Mouse (Mus musculus): ENCODE measurements at regions not wholly inside any gene's neighbourhood (a gene's known extent, or its start where the extent isn't known, plus 50 kb on each side); places are given as distances from the start of the nearest gene placed in this dataset.

- H3K4me1 ChIP-seq (ENCODE audit: control insufficient read depth, insufficient read depth, low read length), result no peaks in the 10 kb centered on the region
- H3K4me2 ChIP-seq (ENCODE audit: low read depth), result no peak overlapping the region
- H3K27ac ChIP-seq (ENCODE audit: low read depth, low read length), result no peak overlapping the region
- H3K27me3 ChIP-seq (ENCODE audit: control insufficient read depth, insufficient read depth, low read length), result no peaks in the 10 kb centered on the region
- ATAC-seq (ENCODE audit: insufficient read depth, low FRiP score, low TSS enrichment), result no peak
- no peak overlapping the region for H3K4me3 ChIP-seq (ENCODE audit: low read depth, low read length)
- H3K36me3 ChIP-seq (ENCODE audit: control insufficient read depth, insufficient read depth, low read length), result no peaks in the 10 kb centered on the region
- H3K9me3 ChIP-seq (ENCODE audit: control insufficient read depth, low read length), result no peaks in the 10 kb centered on the region
- 55% methylated on average over 7 of the region's 7 CpGs for WGBS
- no peak overlapping the region for H3K9ac ChIP-seq (ENCODE audit: low read length)
- no peak for DNase-seq (ENCODE audit: low spot score)
These were observed 92.9 kb upstream of the Adamts16 start for GRCm38 (mm10) chr13:70934309-70935037.

- H3K36me3 ChIP-seq (ENCODE audit: control insufficient read depth, insufficient read depth, low read length), result no peaks in the 10 kb centered on the region
- DNase-seq (ENCODE audit: low spot score) (no peak), ATAC-seq (ENCODE audit: insufficient read depth, low FRiP score, low TSS enrichment) (no peak)
- no peaks in the 10 kb centered on the region for H3K27me3 ChIP-seq (ENCODE audit: control insufficient read depth, insufficient read depth, low read length)
- H3K9ac ChIP-seq (ENCODE audit: low read length), result no peak overlapping the region
- WGBS, result 86% methylated on average over 1 of the region's 1 CpGs
- no peak overlapping the region for H3K4me2 ChIP-seq (ENCODE audit: low read depth)
- H3K4me1 ChIP-seq (ENCODE audit: control insufficient read depth, insufficient read depth, low read length), result no peaks in the 10 kb centered on the region
- no peak overlapping the region for H3K27ac ChIP-seq (ENCODE audit: low read depth, low read length)
- H3K4me3 ChIP-seq (ENCODE audit: low read depth, low read length), result no peak overlapping the region
- no peaks in the 10 kb centered on the region for H3K9me3 ChIP-seq (ENCODE audit: control insufficient read depth, low read length)
These were observed 72.2 kb upstream of the Adamts16 start for GRCm38 (mm10) chr13:70913834-70914233.

GRCm38 (mm10) chr13:70910934-70911333, 69.3 kb upstream of the Adamts16 start:
- no peak overlapping the region for H3K4me2 ChIP-seq (ENCODE audit: low read depth)
- H3K36me3 ChIP-seq (ENCODE audit: control insufficient read depth, insufficient read depth, low read length), result no peaks in the 10 kb centered on the region
- no peak for ATAC-seq (ENCODE audit: insufficient read depth, low FRiP score, low TSS enrichment)

GRCm38 (mm10) chr13:70904834-70905233, 63.2 kb upstream of the Adamts16 start:
- no peaks in the 10 kb centered on the region for H3K36me3 ChIP-seq (ENCODE audit: control insufficient read depth, insufficient read depth, low read length)
- H3K27me3 ChIP-seq (ENCODE audit: control insufficient read depth, insufficient read depth, low read length), result no peaks in the 10 kb centered on the region
- H3K9ac ChIP-seq (ENCODE audit: low read length), result no peak overlapping the region
- no peak overlapping the region for H3K4me2 ChIP-seq (ENCODE audit: low read depth)
- no peaks in the 10 kb centered on the region for H3K4me1 ChIP-seq (ENCODE audit: control insufficient read depth, insufficient read depth, low read length)
- no peak for DNase-seq (ENCODE audit: low spot score)
- H3K4me3 ChIP-seq (ENCODE audit: low read depth, low read length), result no peak overlapping the region
- ATAC-seq (ENCODE audit: insufficient read depth, low FRiP score, low TSS enrichment), result no peak
- H3K27ac ChIP-seq (ENCODE audit: low read depth, low read length), result no peak overlapping the region
- no peaks in the 10 kb centered on the region for H3K9me3 ChIP-seq (ENCODE audit: control insufficient read depth, low read length)

More at GRCm38 (mm10) chr13:70910934-70911333, 69.3 kb upstream of the Adamts16 start:
- H3K9me3 ChIP-seq (ENCODE audit: control insufficient read depth, low read length), result no peaks in the 10 kb centered on the region
- no peak overlapping the region for H3K9ac ChIP-seq (ENCODE audit: low read length)
- no peaks in the 10 kb centered on the region for H3K27me3 ChIP-seq (ENCODE audit: control insufficient read depth, insufficient read depth, low read length)
- DNase-seq (ENCODE audit: low spot score), result no peak
- H3K27ac ChIP-seq (ENCODE audit: low read depth, low read length), result no peak overlapping the region
- no peak overlapping the region for H3K4me3 ChIP-seq (ENCODE audit: low read depth, low read length)
- no peaks in the 10 kb centered on the region for H3K4me1 ChIP-seq (ENCODE audit: control insufficient read depth, insufficient read depth, low read length)

GRCm38 (mm10) chr13:70903831-70904230, 62.2 kb upstream of the Adamts16 start:
- H3K27ac ChIP-seq (ENCODE audit: low read depth, low read length), result no peak overlapping the region

GRCm38 (mm10) chr13:70903150-70903549, 61.5 kb upstream of the Adamts16 start:
- no peak overlapping the region for H3K4me3 ChIP-seq (ENCODE audit: low read depth, low read length)
- no peak for ATAC-seq (ENCODE audit: insufficient read depth, low FRiP score, low TSS enrichment)
- H3K9ac ChIP-seq (ENCODE audit: low read length), result no peak overlapping the region
- H3K4me2 ChIP-seq (ENCODE audit: low read depth), result no peak overlapping the region
- H3K9me3 ChIP-seq (ENCODE audit: control insufficient read depth, low read length), result no peaks in the 10 kb centered on the region
- H3K27ac ChIP-seq (ENCODE audit: low read depth, low read length), result no peak overlapping the region
- no peaks in the 10 kb centered on the region for H3K36me3 ChIP-seq (ENCODE audit: control insufficient read depth, insufficient read depth, low read length)
- no peaks in the 10 kb centered on the region for H3K27me3 ChIP-seq (ENCODE audit: control insufficient read depth, insufficient read depth, low read length)
- DNase-seq (ENCODE audit: low spot score), result no peak
- WGBS, result 87% methylated on average over 2 of the region's 2 CpGs
- no peaks in the 10 kb centered on the region for H3K4me1 ChIP-seq (ENCODE audit: control insufficient read depth, insufficient read depth, low read length)

More at GRCm38 (mm10) chr13:70903831-70904230, 62.2 kb upstream of the Adamts16 start:
- Histone ChIP-seq H3K36me3 (ENCODE audit: control insufficient read depth, insufficient read depth, low read length) (no peaks in the 10 kb centered on the region), H3K4me2 (ENCODE audit: low read depth) (no peak overlapping the region), H3K4me1 (ENCODE audit: control insufficient read depth, insufficient read depth, low read length) (no peaks in the 10 kb centered on the region), H3K4me3 (ENCODE audit: low read depth, low read length) (no peak overlapping the region), H3K9me3 (ENCODE audit: control insufficient read depth, low read length) (no peaks in the 10 kb centered on the region), H3K27me3 (ENCODE audit: control insufficient read depth, insufficient read depth, low read length) (no peaks in the 10 kb centered on the region), H3K9ac (ENCODE audit: low read length) (no peak overlapping the region)
- 70% methylated on average over 8 of the region's 8 CpGs for WGBS
- ATAC-seq (ENCODE audit: insufficient read depth, low FRiP score, low TSS enrichment) (no peak), DNase-seq (ENCODE audit: low spot score) (no peak)

GRCm38 (mm10) chr13:70902727-70903126, 61.1 kb upstream of the Adamts16 start:
- Histone ChIP-seq H3K27ac (ENCODE audit: low read depth, low read length) (no peak overlapping the region), H3K9me3 (ENCODE audit: control insufficient read depth, low read length) (no peaks in the 10 kb centered on the region), H3K4me1 (ENCODE audit: control insufficient read depth, insufficient read depth, low read length) (no peaks in the 10 kb centered on the region), H3K4me3 (ENCODE audit: low read depth, low read length) (no peak overlapping the region), H3K9ac (ENCODE audit: low read length) (no peak overlapping the region), H3K36me3 (ENCODE audit: control insufficient read depth, insufficient read depth, low read length) (no peaks in the 10 kb centered on the region), H3K4me2 (ENCODE audit: low read depth) (no peak overlapping the region), H3K27me3 (ENCODE audit: control insufficient read depth, insufficient read depth, low read length) (no peaks in the 10 kb centered on the region)
- DNase-seq (ENCODE audit: low spot score) (no peak), ATAC-seq (ENCODE audit: insufficient read depth, low FRiP score, low TSS enrichment) (no peak)
- WGBS, result 56% methylated on average over 10 of the region's 10 CpGs

- Histone ChIP-seq H3K36me3 (ENCODE audit: control insufficient read depth, insufficient read depth, low read length) (no peaks in the 10 kb centered on the region), H3K27me3 (ENCODE audit: control insufficient read depth, insufficient read depth, low read length) (no peaks in the 10 kb centered on the region), H3K9ac (ENCODE audit: low read length) (no peak overlapping the region), H3K4me2 (ENCODE audit: low read depth) (no peak overlapping the region), H3K9me3 (ENCODE audit: control insufficient read depth, low read length) (no peaks in the 10 kb centered on the region), H3K4me1 (ENCODE audit: control insufficient read depth, insufficient read depth, low read length) (no peaks in the 10 kb centered on the region), H3K27ac (ENCODE audit: low read depth, low read length) (no peak overlapping the region), H3K4me3 (ENCODE audit: low read depth, low read length) (no peak overlapping the region)
- ATAC-seq (ENCODE audit: insufficient read depth, low FRiP score, low TSS enrichment) (no peak), DNase-seq (ENCODE audit: low spot score) (no peak)
- 85% methylated on average over 5 of the region's 5 CpGs for WGBS
These were observed 50.0 kb upstream of the Adamts16 start for GRCm38 (mm10) chr13:70891634-70892033.
